Mouse (Mus musculus) stomach, postnatal 0 days (tissue): ENCODE measurements around the gene Gramd1a.

Source experiments
- CTCF ChIP-seq: IDR thresholded peaks from 2 replicates; pipeline ENCODE4 v1.5.1; 2016; ENCODE audit warnings: antibody characterized with exemption, low read depth, mild to moderate bottlenecking, moderate library complexity
- EP300 ChIP-seq: optimal IDR thresholded peaks from 2 replicates; pipeline ENCODE3; 2016; ENCODE audit warnings: antibody characterized with exemption

DNA sequence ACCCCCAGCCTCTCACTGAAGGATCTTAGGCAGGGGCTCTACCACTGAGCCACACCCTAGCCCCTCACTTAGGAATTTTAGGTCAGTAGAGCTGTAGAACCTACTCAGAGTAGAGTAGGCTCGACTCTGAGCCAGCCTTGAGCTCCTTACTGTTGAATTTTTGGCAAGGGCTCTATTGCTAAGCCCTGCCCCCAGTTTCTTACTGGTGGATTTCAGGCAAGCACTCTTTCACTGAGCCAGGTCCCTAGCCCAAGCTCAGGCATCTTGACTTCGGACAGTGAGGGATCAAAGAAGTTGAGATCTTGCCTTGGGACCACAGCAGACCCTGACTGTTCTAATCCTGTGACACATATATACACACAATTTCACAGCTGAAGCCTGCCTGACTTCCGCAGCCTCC, 32.0 kb downstream of the Gramd1a start:
- TF ChIP-seq CTCF (no peak), EP300 (no peak)
